Mouse (Mus musculus) myocyte (in vitro differentiated cells): ENCODE measurements around the gene Cdrt4.

ENCODE experiments used
- E2F4 ChIP-seq: IDR thresholded peaks from one replicate; pipeline ENCODE4 v1.6.1; 2011; ENCODE audit warnings: mild to moderate bottlenecking, control low read depth, moderate library complexity; ENCODE audit not compliant: insufficient read depth
- MYOD1 ChIP-seq, 3 experiments: IDR thresholded peaks; one replicate each; pipeline ENCODE4 v1.6.1; 2011; ENCODE audit warnings: control low read depth in 2 of 3, low read depth in 2 of 3, mild to moderate bottlenecking in 2 of 3, moderate library complexity in 1 of 3; ENCODE audit not compliant: insufficient read length in 2 of 3, control insufficient read depth in 1 of 3
- POLR2A ChIP-seq: IDR thresholded peaks from one replicate; pipeline ENCODE4 v1.6.1; 2011; ENCODE audit warnings: low read depth, mild to moderate bottlenecking, control low read depth, moderate library complexity; ENCODE audit not compliant: insufficient read length

DNA sequence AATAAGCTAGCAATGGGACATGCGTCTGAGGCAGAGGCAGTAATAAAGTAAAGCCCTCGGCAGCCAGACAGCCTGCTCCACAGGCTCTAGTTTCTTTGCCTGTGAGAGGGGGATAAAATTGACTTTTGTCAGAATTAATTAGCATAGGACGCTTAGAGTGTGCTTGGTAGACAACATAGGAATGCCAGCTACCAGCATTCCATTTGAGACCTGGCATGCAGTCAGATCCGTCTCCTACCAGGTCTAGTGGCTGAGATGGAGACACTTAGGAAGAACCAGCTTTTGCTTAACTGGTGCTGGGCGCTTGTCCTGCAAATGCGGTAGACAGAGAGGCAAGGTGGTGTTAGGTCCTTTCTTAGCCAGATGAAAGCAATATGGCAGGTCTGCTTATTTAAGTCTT lies 27.9 kb downstream of the Cdrt4 start:
- no peak for TF ChIP-seq POLR2A
- TF ChIP-seq MYOD1 (IDR thresholded peaks at IDR 0.05; ENCODE audit: control insufficient read depth in 1 of 3, insufficient read length in 2 of 3, low read depth in 2 of 3): no peak
- no peak for TF ChIP-seq E2F4
